Mouse (Mus musculus) left cerebral cortex, postnatal 4 days (tissue): Measurements from ENCODE around the gene Commd7. TPM values are rescaled to one million over a fixed set of nuclear protein-coding genes. Genes with fewer than 3 reads are reported as not detected.
"Not testable (repeated sequence)": the region's sequence is repeated elsewhere in the genome, so short reads cannot be mapped to it uniquely, and the experiment has no call there.

ENCODE experiments used
- DNase-seq: peaks from one replicate; pipeline ENCODE4 v3.0.0-alpha.2; 2022
- intact Hi-C: fragments of 180-260 bp; cut with DNase I; formaldehyde crosslinking; loops from one replicate; pipeline ENCODE4 v1.15.1; 2025
- total RNA-seq, 2 experiments: library from RNA; stranded (reverse); gene quantifications; 2 replicates each; pipeline ENCODE4 v1.2.3; 2021

Gene Commd7
- 10 to 100 TPM; 48.2 to 50.9 TPM for total RNA-seq

GRCm38 (mm10) chr2:153631976-153632870 lies at the start of gene Commd7:
Gene Commd7, minus strand, starts transcription at chr2:153632781.
- intact Hi-C loops = no loop called here
- peak; percentile 83 for DNase-seq

DNA sequence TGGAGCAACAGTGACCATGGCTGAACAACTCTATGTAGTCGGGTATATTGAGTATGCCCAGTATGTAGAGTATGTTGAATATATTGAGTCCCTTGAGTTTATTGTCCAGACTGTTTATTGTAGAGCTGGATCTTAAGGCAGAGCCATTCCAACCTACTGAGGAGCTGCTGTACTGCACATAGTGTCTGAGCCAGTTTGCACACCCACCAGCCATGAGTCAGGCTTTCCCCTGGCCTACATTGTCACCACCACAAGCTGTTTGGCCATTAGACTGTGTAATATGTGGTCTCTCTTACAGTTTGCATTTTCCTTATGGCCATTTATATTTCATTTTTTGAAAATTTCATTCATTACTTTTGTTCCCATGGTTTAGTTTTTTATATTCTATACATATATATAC lies 47.4 kb upstream of the Commd7 start:
- intact Hi-C loops = no loop called here
- no peak for DNase-seq

DNA sequence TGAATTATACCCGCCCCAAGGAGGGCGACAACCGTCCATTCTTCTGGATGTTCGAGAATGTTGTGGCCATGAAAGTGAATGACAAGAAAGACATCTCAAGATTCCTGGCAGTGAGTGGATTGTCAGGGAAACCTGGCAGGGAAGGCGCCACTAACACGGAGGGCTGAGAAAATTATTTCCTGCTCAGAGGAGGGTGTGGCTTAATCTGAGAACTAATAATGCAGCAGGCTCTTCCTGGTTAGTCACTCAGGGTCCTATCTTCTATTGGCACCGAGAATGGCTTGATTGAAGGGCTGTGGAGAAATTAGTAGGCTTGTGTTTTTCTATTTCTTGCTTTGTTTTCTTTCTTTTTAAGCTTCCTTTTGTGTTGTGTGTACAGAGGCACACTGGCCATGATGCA lies 45.0 kb upstream of the Commd7 start:
- DNase-seq = no peak
- intact Hi-C loops = no loop called here

GRCm38 (mm10) chr2:153676944-153677343 lies 44.4 kb upstream of the Commd7 start:
- no peak for DNase-seq
- intact Hi-C loops = no loop called here

GRCm38 (mm10) chr2:153675364-153675763 lies 42.8 kb upstream of the Commd7 start:
- intact Hi-C loops, DNase-seq: not testable (repeated sequence)

DNA sequence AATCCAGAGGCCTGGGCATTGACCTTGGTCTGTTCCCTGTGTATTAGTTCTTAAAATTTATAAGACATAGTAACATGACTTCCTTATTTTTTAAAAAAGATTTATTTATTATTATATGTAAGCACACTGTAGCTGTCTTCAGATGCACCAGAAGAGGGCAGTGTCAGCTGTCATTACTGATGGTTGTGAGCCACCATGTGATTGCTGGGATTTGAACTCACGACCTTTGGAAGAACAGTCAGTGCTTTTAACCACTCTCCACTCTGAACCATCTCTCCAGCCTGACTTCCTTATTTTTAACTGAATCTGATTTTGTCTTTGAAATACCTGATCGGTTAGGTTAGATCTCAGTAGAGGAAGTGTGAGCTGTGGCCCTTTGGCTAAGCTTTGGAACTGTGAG lies 40.0 kb upstream of the Commd7 start:
- intact Hi-C loops = loop anchor here (5.0 kb wide), 1 partner anchor 280 kb away; no protein-coding TSS in a partner anchor
- DNase-seq = no peak

- DNase-seq = peak; percentile 39
- intact Hi-C loops = loop anchor here (5.0 kb wide), 1 partner anchor 282 kb away; no protein-coding TSS in a partner anchor
These were observed 37.5 kb upstream of the Commd7 start for GRCm38 (mm10) chr2:153670111-153670510.

DNA sequence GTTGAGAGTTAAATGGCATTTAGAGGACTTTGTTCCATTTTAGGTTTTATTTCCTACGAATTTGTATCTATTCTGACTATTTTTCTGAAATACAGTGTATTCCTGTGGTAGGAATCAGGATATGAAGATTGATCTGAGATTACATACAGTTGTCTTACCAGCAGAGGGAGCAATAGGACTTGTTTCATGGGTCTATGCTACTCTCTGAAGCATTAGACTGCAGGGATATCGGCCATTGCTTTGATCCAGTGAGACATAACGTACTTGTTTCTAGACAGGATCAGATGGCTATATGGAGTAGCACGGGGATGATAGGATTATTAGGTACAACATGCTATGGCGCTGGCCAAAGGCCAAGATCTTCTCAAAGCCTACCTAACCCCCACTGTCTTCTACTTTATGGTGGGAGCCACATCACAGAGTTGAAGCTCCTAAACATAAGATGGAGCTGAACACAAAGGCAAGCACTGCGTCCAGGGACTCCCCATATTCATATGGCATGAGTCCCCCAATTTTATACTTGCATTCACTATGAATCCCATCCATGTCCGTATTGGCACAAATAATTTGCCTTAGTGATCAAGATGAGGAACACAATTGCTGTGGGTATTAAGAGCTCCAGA lies 36.3 kb upstream of the Commd7 start:
- intact Hi-C loops = loop anchor here (5.0 kb wide), 1 partner anchor 183 kb away; no protein-coding TSS in a partner anchor
- DNase-seq = peak; percentile 18

DNA sequence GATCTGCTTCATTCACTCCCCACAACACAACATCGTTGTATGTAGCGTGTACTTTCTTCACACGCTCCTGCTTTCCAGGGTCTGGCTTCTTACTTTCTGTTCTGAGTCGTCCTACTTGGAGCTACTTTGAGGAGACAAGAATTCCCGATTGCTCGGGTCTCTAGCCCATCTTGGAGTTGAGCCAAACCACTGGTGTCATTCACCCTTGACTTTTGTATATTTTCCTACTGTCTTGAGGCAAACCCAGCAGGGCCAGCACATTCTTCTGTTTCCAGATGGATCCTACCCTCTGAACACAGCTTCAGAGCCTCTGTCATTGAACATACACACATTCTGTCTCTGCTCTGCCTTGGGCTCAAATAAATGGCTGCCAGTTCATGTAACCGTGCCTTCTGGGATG lies 32.8 kb upstream of the Commd7 start:
- intact Hi-C loops = loop anchor here (5.0 kb wide), 1 partner anchor 187 kb away; no protein-coding TSS in a partner anchor
- no peak for DNase-seq

DNA sequence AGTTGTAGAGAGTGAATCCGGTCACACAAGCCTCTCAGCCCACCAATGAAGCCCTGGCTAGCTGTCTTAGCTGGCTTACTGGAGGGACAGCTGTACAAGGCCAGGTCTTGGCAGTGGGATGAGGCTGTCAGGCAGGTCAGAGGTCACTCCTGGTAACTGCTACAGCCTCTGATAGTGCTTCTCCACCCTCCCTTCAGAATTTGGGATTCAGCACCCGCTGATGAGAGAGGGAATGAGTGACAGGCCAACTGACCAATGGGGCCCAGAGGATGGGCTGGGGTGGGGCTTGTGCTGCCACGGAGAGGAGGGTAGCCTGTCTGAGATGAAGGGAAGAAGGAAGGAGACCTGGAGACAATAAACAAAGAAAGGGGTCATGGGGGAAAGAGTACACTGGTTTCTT lies 28.0 kb upstream of the Commd7 start:
- intact Hi-C loops = no loop called here
- peak; percentile 15 for DNase-seq

- intact Hi-C loops, DNase-seq: not testable (repeated sequence)
These were observed 25.1 kb upstream of the Commd7 start for GRCm38 (mm10) chr2:153657659-153658058.

DNA sequence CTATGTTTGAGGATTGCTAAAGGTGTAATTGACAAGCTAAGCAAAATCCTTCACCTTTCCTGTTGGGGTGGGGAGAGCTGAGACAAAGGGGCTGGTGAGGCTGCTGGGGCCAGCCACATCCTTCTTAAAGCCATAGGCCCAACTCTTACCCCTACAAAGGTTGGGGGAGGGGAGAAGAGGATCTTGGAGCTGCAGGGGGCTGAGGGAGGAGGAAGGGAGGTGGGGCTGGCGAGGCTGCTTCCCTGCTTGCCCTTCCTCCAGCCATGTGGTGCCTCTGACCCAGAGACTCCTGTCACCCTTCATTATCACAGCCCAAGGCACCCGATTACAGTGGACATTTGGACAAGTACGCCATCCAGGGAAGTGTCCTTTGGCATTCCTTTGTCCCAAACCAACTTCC lies 19.1 kb upstream of the Commd7 start:
- DNase-seq = no peak
- intact Hi-C loops = no loop called here

GRCm38 (mm10) chr2:153650014-153650687 lies 17.6 kb upstream of the Commd7 start:
- intact Hi-C loops = no loop called here
- peak; percentile 5 for DNase-seq

DNA sequence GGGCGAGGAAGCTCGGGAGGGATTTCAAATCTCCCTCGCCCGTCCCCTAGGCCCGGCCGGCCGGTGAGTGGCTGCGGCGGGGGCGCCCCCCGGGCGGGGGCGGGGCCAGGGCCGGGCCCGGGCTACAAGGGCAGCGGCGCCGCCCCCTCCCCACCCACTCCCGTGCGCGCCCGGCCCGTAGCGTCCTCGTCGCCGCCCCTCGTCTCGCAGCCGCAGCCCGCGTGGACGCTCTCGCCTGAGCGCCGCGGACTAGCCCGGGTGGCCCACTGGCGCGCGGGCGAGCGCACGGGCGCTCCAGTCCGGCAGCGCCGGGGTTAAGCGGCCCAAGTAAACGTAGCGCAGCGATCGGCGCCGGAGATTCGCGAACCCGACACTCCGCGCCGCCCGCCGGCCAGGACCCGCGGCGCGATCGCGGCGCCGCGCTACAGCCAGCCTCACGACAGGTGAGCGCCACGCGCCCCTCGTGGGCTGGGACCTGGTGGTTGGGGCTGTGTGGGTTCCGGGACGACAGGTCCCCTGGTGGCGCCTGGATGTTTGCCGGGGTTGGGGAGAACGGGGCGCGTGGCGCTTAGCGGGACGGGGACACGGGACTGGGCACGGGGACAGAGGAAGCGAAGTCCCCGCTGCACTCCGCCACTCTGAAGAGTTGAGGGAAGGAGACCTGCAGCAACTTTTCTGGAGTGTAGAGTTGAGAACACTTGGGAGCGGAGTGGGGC lies 16.9 kb upstream of the Commd7 start, which contains the start of gene Dnmt3b:
TSS of gene Dnmt3b (plus strand) at position 153 of the 716 bp plus-strand sequence.
- DNase-seq = peak; percentile 75
- intact Hi-C loops = no loop called here

DNA sequence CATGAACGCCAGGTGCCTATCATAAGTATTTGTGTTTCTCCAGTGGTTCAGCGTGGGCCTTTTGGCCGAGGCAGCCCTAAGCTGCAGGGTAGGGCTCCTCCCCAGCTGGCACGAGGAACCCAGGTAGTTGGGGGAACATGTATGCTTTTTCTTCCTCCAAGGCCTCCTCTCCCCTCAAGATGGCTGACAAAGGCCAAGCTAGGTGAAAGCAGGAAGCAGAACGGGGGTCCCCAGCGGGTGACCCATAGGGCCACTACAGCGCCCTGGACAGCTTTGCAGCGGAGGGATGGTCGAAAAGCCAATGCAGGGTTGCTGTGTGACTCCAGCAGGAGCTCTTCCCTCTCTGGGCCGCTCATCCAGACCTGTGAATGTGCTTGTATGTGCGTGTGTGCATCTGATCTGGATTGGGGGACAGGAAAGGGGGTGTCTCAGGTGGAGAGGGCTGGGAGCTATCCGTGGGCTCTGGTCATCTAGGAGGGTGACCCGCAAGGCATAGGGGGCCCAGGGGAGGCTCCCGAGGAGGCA lies 16.3 kb upstream of the Commd7 start:
- no peak for DNase-seq
- intact Hi-C loops = no loop called here

DNA sequence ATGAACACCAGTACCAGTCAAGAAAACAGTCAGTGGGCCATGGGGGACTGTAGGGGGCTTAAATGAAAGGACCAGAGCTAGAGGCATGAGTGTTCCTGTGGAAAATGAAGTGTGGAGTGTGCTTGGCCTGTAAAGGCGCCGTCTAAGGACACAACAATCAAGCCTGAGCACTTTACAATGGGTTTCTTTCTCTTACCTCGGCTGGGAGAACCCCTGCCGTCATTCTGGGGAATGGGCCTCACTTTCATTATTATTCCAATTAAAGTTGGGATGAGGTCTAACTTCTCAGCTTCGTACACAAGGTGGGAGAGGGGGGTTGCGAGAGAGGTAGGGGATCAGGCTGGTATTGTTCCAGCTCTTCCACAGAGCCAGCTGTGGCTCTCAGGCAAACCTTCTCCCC lies 10.4 kb upstream of the Commd7 start:
- DNase-seq = no peak
- intact Hi-C loops = no loop called here

GRCm38 (mm10) chr2:153642496-153642895 lies 9.9 kb upstream of the Commd7 start:
- intact Hi-C loops = no loop called here
- no peak for DNase-seq

- no peak for DNase-seq
- intact Hi-C loops = no loop called here
These were observed 6.5 kb upstream of the Commd7 start for GRCm38 (mm10) chr2:153638977-153639680.

DNA sequence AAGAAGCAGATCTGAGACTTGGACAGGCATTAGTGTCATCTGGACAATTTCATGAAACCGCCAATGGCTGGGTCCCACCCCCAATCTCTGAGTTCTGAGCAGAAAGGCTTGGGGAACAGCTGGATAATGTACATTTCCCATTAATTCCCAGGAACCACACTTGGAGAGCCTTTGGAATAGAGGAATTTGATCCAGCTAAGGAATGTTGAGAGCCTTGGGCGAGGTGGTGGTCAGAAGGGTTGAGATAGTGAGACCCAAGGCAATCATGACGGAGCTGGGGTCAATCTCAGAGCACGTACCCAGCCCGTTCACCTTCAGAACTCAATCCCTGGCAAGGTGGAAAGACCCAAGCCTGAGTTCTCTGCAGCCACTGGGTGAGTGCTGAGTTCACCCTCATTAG lies 678 bp upstream of the Commd7 start:
- no peak for DNase-seq

DNA sequence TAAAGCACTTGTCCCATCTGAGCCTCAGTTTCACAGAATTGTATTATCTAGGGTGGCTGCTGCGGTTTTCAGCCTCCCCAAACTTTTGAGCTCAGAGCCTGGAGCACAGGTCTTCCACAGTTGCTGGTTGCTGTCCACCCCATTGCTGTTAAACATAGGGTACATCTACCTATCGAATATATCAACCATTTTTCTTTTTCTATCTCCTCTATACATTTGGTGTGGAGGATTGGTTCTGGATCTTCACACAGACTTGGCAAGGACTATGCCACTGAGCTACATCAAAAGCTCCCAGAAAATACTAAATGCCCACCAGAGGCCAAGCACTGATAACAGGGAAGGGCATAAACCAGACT lies 268 bp upstream of the Commd7 start:
- intact Hi-C loops = no loop called here
- DNase-seq = no peak

More for the DNA sequence above, 678 bp upstream of the Commd7 start:
- intact Hi-C loops = no loop called here
